Mouse (Mus musculus) stomach, embryonic 15.5 days (tissue): ENCODE results near the gene Nol8. TPM values are rescaled to one million over a fixed set of nuclear protein-coding genes. Genes with fewer than 3 reads are reported as not detected.
A peak's percentile ranks its signal among the peaks of the same experiment; 100 is the strongest.

Experiments
- ATAC-seq: fragments of 200-750 bp; cut with Nextera tagmentation; 2 replicates; pipeline ENCODE4 v1.8.0; 2017; ENCODE audit warnings: low read depth, moderate number of reproducible peaks, moderate TSS enrichment; ENCODE audit not compliant: insufficient read depth, low FRiP score
- H3K27ac ChIP-seq: fragments of 300-500 bp; sonication (generic); 2 replicates; pipeline ENCODE4 v1.5.1; 2015; ENCODE audit warnings: mild to moderate bottlenecking, inconsistent platforms
- H3K27me3 ChIP-seq: fragments of 300-500 bp; sonication (generic); replicated peaks from 2 replicates; pipeline ENCODE4 v1.6.1; 2015; ENCODE audit warnings: inconsistent platforms
- H3K36me3 ChIP-seq: fragments of 300-500 bp; sonication (generic); 2 replicates; pipeline ENCODE4 v1.6.1; 2015; ENCODE audit warnings: inconsistent platforms
- H3K4me1 ChIP-seq: fragments of 300-500 bp; sonication (generic); 2 replicates; pipeline ENCODE4 v1.6.1; 2015; ENCODE audit warnings: inconsistent platforms
- H3K4me2 ChIP-seq: fragments of 300-500 bp; sonication (generic); 2 replicates; pipeline ENCODE4 v1.6.1; 2015; ENCODE audit warnings: mild to moderate bottlenecking, inconsistent platforms
- H3K4me3 ChIP-seq: fragments of 300-500 bp; sonication (generic); replicated peaks from 2 replicates; pipeline ENCODE4 v1.5.1; 2015; ENCODE audit warnings: inconsistent platforms
- H3K9ac ChIP-seq: fragments of 300-500 bp; sonication (generic); 2 replicates; pipeline ENCODE4 v1.6.1; 2015; ENCODE audit warnings: inconsistent platforms
- H3K9me3 ChIP-seq: fragments of 300-500 bp; sonication (generic); 2 replicates; pipeline ENCODE4 v1.6.1; 2016; ENCODE audit warnings: inconsistent platforms
- WGBS: fragments of 180-500 bp; shearing (Covaris S2); methylation state at CpG from one replicate; pipeline ENCODE4 v1.1.7; 2015; 5-methylcytosine and 5-hydroxymethylcytosine counted together
- polyA plus RNA-seq: library from polyadenylated mRNA; unstranded; fragments of >200 nt; fragmentation: Nextera tagmentation; extraction: Ambion mirVana; gene quantifications from 2 replicates; pipeline ENCODE4 v1.2.1, GENCODE M21; 2015

The Nol8 gene
- polyA plus RNA-seq, 1 experiment from 2014 or later, result 13.4 TPM

DNA sequence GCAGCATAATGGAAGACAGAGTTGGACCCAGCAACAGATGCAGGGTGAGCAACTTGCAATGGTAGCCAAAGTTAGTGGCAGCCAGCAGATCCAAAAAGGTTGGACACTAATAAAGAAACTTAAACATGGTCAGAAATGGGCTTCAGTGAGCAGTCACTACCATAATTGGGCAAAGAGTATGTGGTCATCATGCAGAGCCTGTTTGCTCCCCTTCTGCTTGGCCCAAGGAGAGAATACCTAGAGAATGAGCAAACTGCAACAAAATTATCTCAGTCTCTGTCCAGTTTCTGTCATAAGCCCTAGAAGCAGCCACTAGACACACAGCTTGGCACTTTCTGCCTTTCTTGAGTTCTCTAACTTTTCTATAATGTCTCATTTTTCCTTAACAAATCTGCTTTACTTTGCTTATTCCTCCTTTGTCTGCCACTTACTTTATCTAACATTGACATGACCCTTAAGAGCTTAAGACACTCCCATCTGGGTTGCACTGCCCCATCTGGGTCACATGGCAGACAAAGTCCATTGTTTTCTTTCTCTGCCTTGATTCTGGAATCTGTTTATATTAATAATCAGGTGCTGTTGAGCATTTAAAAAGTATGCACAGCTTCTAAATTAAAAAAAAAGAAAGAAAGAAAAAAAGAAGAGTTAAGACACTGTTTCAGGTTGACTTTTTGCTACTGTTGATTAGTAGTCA, 9.1 kb upstream of the Nol8 start:
- Histone ChIP-seq H3K27ac (peak overlapping the region; percentile 18; the same call in 1 of the 2 replicates), H3K4me1 (0 out of 2 replicates have a peak, but pooled peaks cover 6% of the 10 kb centered on the region), H3K9me3 (no peaks in the 10 kb centered on the region), H3K4me2 (no peak overlapping the region), H3K4me3 (no peak overlapping the region), H3K36me3 (no peaks in the 10 kb centered on the region), H3K27me3 (no peaks in the 10 kb centered on the region), H3K9ac (no peak overlapping the region)
- ATAC-seq, result no peak

- 41% methylated on average over 2 of the region's 2 CpGs for WGBS
- H3K36me3 ChIP-seq, result no peaks in the 10 kb centered on the region
- no peaks in the 10 kb centered on the region for H3K9me3 ChIP-seq
- no peak for ATAC-seq
- H3K27ac ChIP-seq, result peak overlapping the region; percentile 64
- no peak overlapping the region for H3K4me3 ChIP-seq
- 0 out of 2 replicates have a peak, but pooled peaks cover 6% of the 10 kb centered on the region for H3K4me1 ChIP-seq
- H3K4me2 ChIP-seq, result no peak overlapping the region
- H3K27me3 ChIP-seq, result no peaks in the 10 kb centered on the region
- H3K9ac ChIP-seq, result no peak overlapping the region
These were observed 7.9 kb upstream of the Nol8 start for GRCm38 (mm10) chr13:49644731-49645529.

GRCm38 (mm10) chr13:49646019-49646418, 6.9 kb upstream of the Nol8 start:
- no peak for ATAC-seq
- 78% methylated on average over 1 of the region's 1 CpGs for WGBS

GRCm38 (mm10) chr13:49651136-49651535, 1.7 kb upstream of the Nol8 start:
- Histone ChIP-seq H3K9me3 (no peaks in the 10 kb centered on the region), H3K4me1 (peaks cover 7% of the 10 kb centered on the region), H3K9ac (no peak overlapping the region; the same call in 1 of the 2 replicates), H3K4me2 (peak overlapping the region; percentile 81; the same call in 1 of the 2 replicates), H3K36me3 (no peaks in the 10 kb centered on the region), H3K4me3 (no peak overlapping the region), H3K27me3 (no peaks in the 10 kb centered on the region), H3K27ac (no peak overlapping the region)
- 24% methylated on average over 2 of the region's 2 CpGs for WGBS
- ATAC-seq, result no peak

More at GRCm38 (mm10) chr13:49646019-49646418, 6.9 kb upstream of the Nol8 start:
- Histone ChIP-seq H3K4me1 (0 out of 2 replicates have a peak, but pooled peaks cover 6% of the 10 kb centered on the region), H3K9ac (no peak overlapping the region), H3K4me2 (no peak overlapping the region), H3K36me3 (no peaks in the 10 kb centered on the region), H3K27me3 (no peaks in the 10 kb centered on the region), H3K9me3 (no peaks in the 10 kb centered on the region), H3K4me3 (no peak overlapping the region), H3K27ac (no peak overlapping the region)

DNA sequence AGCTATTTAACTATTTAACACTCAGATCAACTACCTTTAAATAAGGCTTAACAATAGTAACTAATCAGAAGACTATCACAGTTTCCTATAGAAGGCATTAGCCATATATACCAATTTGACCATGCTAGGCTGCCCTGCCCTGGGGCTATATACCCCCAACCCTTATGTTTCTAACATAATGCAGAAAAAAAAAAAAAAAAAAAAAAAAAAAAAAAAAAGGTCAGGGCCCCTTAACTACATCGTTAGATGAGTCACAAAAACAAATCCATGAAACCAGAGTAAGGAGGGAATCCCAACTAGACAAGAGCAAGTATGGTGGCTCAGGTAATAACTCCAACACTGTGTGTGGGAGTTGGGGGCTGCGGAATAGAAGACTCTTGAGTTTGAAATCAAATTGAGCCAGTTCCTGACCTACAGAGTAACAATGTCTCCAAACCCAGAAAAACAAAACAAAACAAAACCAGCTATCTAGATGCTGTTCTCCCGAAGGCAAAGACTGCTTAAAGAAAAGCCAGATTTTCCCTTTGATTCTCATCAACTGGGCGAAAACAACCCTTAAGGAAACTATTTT, 1.0 kb upstream of the Nol8 start:
- no peak for ATAC-seq
- 2% methylated on average over 4 of the region's 4 CpGs for WGBS
- peak overlapping the region; percentile 88 for H3K4me3 ChIP-seq
- peak overlapping the region; percentile 52 for H3K9ac ChIP-seq
- H3K4me2 ChIP-seq, result peak overlapping the region; percentile 81
- peaks cover 7% of the 10 kb centered on the region for H3K4me1 ChIP-seq
- H3K27me3 ChIP-seq, result no peaks in the 10 kb centered on the region
- no peaks in the 10 kb centered on the region for H3K9me3 ChIP-seq
- no peaks in the 10 kb centered on the region for H3K36me3 ChIP-seq
- H3K27ac ChIP-seq, result no peak overlapping the region; the same call in 1 of the 2 replicates

GRCm38 (mm10) chr13:49653180-49653541, 283 bp downstream of the Nol8 start:
- peak overlapping the region; percentile 54; the same call in 1 of the 2 replicates for H3K9ac ChIP-seq
- peak overlapping the region; percentile 88 for H3K4me3 ChIP-seq
- H3K4me2 ChIP-seq, result peak overlapping the region; percentile 85
- ATAC-seq, result peak; percentile 71
- no peaks in the 10 kb centered on the region for H3K27me3 ChIP-seq
- no peaks in the 10 kb centered on the region for H3K9me3 ChIP-seq
- H3K4me1 ChIP-seq, result peaks cover 7% of the 10 kb centered on the region
- under 1% methylated on average over 16 of the region's 16 CpGs for WGBS
- peak overlapping the region; percentile 72 for H3K27ac ChIP-seq
- H3K36me3 ChIP-seq, result no peaks in the 10 kb centered on the region

- Histone ChIP-seq H3K36me3 (peaks cover 4% of the 10 kb centered on the region; the same call in 1 of the 2 replicates), H3K4me1 (0 out of 2 replicates have a peak, but pooled peaks cover 3% of the 10 kb centered on the region), H3K9ac (no peak overlapping the region), H3K4me2 (no peak overlapping the region), H3K27me3 (no peaks in the 10 kb centered on the region), H3K9me3 (no peaks in the 10 kb centered on the region), H3K4me3 (no peak overlapping the region), H3K27ac (no peak overlapping the region)
- WGBS, result 93% methylated on average over 2 of the region's 2 CpGs
- no peak for ATAC-seq
These were observed 24.9 kb downstream of the Nol8 start for GRCm38 (mm10) chr13:49677793-49678192.

- H3K4me1 ChIP-seq, result 0 out of 2 replicates have a peak, but pooled peaks cover 3% of the 10 kb centered on the region
- peak; percentile 100 for ATAC-seq
- H3K36me3 ChIP-seq, result no peaks in the 10 kb centered on the region
- H3K27me3 ChIP-seq, result no peaks in the 10 kb centered on the region
- 3% methylated on average over 26 of the region's 26 CpGs for WGBS
- peak within 1 kb of the TSS; percentile 91 for H3K4me3 ChIP-seq
- peak within 1 kb of the TSS; percentile 69 for H3K4me2 ChIP-seq
- H3K9ac ChIP-seq, result peak within 1 kb of the TSS; percentile 80
- H3K9me3 ChIP-seq, result no peaks in the 10 kb centered on the region
- peak within 1 kb of the TSS; percentile 87 for H3K27ac ChIP-seq
These were observed 28.7 kb downstream of the Nol8 start, which contains the start of gene Iars for GRCm38 (mm10) chr13:49681351-49682232. Gene Iars, plus strand, starts transcription at chr13:49682100.

DNA sequence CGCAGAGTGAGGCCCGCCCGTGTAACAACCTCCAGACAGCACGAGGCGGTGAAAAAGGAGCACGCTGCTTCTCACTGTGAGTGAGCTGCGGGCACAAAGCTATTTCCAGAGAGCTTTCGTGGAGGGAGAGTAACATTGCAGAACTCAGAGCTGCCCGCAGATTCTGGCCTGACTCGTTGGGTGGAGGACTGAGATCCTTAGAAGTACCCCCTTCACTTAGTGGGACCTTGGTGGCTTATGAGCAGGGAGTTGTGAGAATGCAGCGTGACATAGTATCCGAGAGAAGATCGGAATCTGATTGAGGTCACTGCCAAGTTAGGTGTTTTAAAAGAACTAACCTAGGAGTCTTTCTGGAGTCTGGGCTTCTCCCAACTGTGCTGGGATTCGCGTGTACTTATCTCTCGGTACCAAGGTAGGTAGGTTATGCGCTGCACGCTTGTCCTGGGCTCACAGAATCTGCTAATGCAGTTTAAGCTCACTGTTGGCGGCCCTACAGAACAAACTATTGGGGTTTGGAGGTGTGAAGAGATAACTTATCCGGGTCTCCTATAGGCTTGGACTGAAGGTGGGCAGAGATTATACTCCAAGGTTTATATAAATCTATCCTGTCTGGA, 29.5 kb downstream of the Nol8 start:
- no peaks in the 10 kb centered on the region for H3K9me3 ChIP-seq
- peaks cover under 1% of the 10 kb centered on the region; the same call in 1 of the 2 replicates for H3K36me3 ChIP-seq
- H3K4me1 ChIP-seq, result 0 out of 2 replicates have a peak, but pooled peaks cover 3% of the 10 kb centered on the region
- peak overlapping the region; percentile 91 for H3K4me3 ChIP-seq
- peak overlapping the region; percentile 87 for H3K27ac ChIP-seq
- peak overlapping the region; percentile 80 for H3K9ac ChIP-seq
- no peaks in the 10 kb centered on the region for H3K27me3 ChIP-seq
- under 1% methylated on average over 20 of the region's 20 CpGs for WGBS
- H3K4me2 ChIP-seq, result peak overlapping the region; percentile 69
- ATAC-seq, result peak; percentile 40; the same call in 1 of the 2 replicates

- WGBS, result 80% methylated on average over 4 of the region's 4 CpGs
- H3K4me2 ChIP-seq, result no peak overlapping the region
- H3K27ac ChIP-seq, result no peak overlapping the region
- 0 out of 2 replicates have a peak, but pooled peaks cover 3% of the 10 kb centered on the region for H3K4me1 ChIP-seq
- no peak overlapping the region for H3K9ac ChIP-seq
- no peak overlapping the region for H3K4me3 ChIP-seq
- no peaks in the 10 kb centered on the region for H3K9me3 ChIP-seq
- no peak for ATAC-seq
- no peaks in the 10 kb centered on the region for H3K27me3 ChIP-seq
- H3K36me3 ChIP-seq, result peaks cover 17% of the 10 kb centered on the region
These were observed 31.4 kb downstream of the Nol8 start for GRCm38 (mm10) chr13:49684266-49684665.
